Mouse (Mus musculus) lung, postnatal 0 days (tissue): Measurements from ENCODE around the gene Prkag1. TPM values are rescaled to one million over a fixed set of nuclear protein-coding genes. Genes with fewer than 3 reads are reported as not detected.

Experiments used
- ATAC-seq: fragments of 200-750 bp; cut with Nextera tagmentation; 2 replicates; pipeline ENCODE4 v1.8.0; 2017; ENCODE audit warnings: moderate library complexity
- DNase-seq: peaks from one replicate; pipeline ENCODE4 v3.0.0-alpha.2; 2016; ENCODE audit warnings: low spot score
- H3K27ac ChIP-seq: fragments of 300-500 bp; sonication (generic); 2 replicates; pipeline ENCODE4 v1.5.1; 2014; ENCODE audit warnings: antibody characterized with exemption, mild to moderate bottlenecking, low read length, mixed read lengths
- H3K27me3 ChIP-seq: fragments of 300-500 bp; sonication (generic); replicated peaks from 2 replicates; pipeline ENCODE4 v1.6.1; 2014; ENCODE audit warnings: low read length, mixed read lengths; ENCODE audit not compliant: insufficient read depth
- H3K36me3 ChIP-seq: fragments of 300-500 bp; sonication (generic); 2 replicates; pipeline ENCODE4 v1.6.1; 2014; ENCODE audit warnings: low read length, mixed read lengths; ENCODE audit not compliant: insufficient read depth
- H3K4me1 ChIP-seq: fragments of 300-500 bp; sonication (generic); 2 replicates; pipeline ENCODE4 v1.6.1; 2014; ENCODE audit warnings: antibody characterized with exemption, low read depth, low read length, mixed read lengths; ENCODE audit not compliant: insufficient read depth
- H3K4me2 ChIP-seq: fragments of 300-500 bp; sonication (generic); replicated peaks from 2 replicates; pipeline ENCODE4 v1.6.1; 2014; ENCODE audit warnings: low read depth, mild to moderate bottlenecking, low read length, moderate library complexity, mixed read lengths
- H3K4me3 ChIP-seq: fragments of 300-500 bp; sonication (generic); 2 replicates; pipeline ENCODE4 v1.5.1; 2014; ENCODE audit warnings: low read depth, low read length
- H3K9ac ChIP-seq: fragments of 300-500 bp; sonication (generic); replicated peaks from 2 replicates; pipeline ENCODE4 v1.6.1; 2014; ENCODE audit warnings: low read depth, mild to moderate bottlenecking
- H3K9me3 ChIP-seq: fragments of 300-500 bp; sonication (generic); 2 replicates; pipeline ENCODE4 v1.6.1; 2016; ENCODE audit warnings: low read length, mixed read lengths
- CTCF ChIP-seq: IDR thresholded peaks from 2 replicates; pipeline ENCODE4 v1.5.1; 2016; ENCODE audit warnings: antibody characterized with exemption, mild to moderate bottlenecking
- EP300 ChIP-seq: IDR thresholded peaks from 2 replicates; pipeline ENCODE4 v1.6.1; 2016; ENCODE audit warnings: antibody characterized with exemption, mild to moderate bottlenecking, control low read depth
- WGBS: fragments of 180-500 bp; shearing (Covaris S2); extraction: QIAGEN DNeasy Blood & Tissue Kit; methylation state at CpG from one replicate; pipeline ENCODE4 v1.1.7; 2014; 5-methylcytosine and 5-hydroxymethylcytosine counted together
- polyA plus RNA-seq: library from polyadenylated mRNA; unstranded; fragments of >200 nt; fragmentation: Nextera tagmentation; extraction: Ambion mirVana; gene quantifications from 2 replicates; pipeline ENCODE4 v1.2.1, GENCODE M21; 2015

The Prkag1 gene
- polyA plus RNA-seq, 1 experiment from 2014 or later = 76.7 TPM

DNA sequence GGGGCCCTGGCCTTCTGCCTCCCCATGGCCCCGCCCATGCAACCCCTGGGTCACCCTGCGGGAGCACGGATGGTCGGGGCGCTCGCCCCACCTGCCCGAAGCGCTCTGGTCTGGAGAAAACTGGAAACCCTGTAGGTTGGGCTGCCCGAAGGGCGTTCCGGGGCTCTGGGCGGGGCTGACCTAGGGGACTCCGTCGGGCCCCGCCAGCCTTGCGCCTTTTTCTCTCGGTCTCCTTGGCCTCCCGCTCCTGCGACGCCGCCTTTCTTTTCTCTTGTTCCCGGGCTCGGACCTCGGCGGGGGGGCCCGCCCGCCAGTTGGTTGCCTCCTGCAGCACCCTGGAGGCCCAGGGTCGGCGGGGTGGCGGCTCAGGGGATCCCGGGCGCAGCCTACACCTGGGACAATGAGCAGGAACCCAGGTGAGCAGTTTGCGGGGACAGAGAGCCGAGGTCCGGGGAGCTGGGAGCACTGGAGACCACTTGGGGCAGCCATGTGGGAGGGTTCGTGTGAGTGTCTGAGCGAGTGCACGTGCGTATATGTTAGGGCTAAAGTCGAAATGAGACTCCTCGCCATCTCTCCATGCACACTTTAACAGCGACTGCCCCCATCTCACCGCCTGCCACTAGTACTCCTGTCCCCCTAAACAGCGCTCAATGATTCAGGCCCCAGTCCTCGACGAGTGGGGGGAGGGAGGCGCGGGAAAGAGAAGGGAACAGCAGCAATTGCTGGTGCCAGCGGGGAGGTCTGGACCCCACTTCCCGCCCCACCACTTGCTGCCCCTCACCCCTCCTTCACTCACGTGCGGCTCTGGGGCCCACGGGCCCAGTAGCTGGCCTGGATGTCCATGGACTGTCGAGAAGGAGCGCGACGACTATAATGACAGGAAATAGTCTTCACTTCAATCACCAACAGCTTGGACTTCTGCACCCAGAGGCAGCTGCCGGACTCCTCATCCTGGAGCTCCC lies 24.2 kb downstream of the Prkag1 start:
- Histone ChIP-seq H3K9me3 (no peaks in the 10 kb centered on the region), H3K4me3 (peak overlapping the region; percentile 35), H3K36me3 (no peaks in the 10 kb centered on the region), H3K4me2 (peak overlapping the region; percentile 60), H3K9ac (no peak overlapping the region), H3K4me1 (peaks cover 21% of the 10 kb centered on the region; the same call in 1 of the 2 replicates), H3K27me3 (peaks cover 76% of the 10 kb centered on the region), H3K27ac (no peak overlapping the region)
- ATAC-seq (peak; percentile 20; the same call in 1 of the 2 replicates), DNase-seq (peak; percentile 35)
- TF ChIP-seq CTCF = no peak
- no peak for TF ChIP-seq EP300
- 2% methylated on average over 50 of the region's 58 CpGs for WGBS

DNA sequence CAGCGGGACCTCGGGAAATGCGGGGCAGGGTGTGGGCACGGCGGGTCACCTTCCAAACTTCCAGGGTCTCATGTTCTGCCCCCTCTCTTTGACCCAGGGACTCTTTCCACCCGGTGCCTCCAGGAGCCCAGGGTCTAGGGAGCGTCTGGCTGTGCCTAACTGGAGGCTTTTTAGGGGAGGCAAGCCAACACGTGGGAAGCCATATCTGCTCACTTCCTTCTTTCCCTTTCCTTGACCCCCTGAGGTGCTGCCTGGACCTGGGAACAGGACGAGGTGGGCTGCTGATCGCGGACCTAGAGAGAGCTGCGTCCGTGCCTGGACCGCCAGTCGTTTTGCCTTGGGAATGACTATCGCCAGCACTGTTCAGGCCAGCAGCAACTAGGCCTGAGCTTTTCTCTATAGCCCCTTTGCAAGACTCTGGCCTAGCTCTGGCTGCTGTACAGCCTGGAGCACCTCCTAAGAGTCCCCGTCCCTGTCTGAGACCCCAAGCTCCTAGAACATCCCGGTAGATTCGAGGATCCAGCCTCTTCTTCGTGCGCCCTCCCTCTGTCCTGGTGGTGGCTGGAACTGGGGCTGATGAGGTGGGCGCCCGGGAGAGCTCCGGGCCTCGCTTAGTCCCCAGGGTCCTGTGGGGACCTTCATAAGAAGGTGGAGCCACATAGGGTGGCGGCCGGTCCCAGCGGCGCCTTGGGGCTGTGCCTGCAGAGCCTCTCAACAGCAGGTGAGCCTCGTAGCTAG lies 25.1 kb downstream of the Prkag1 start:
- DNase-seq (no peak), ATAC-seq (0 out of 2 replicates have a peak, but pooled peaks have one; percentile 4)
- peaks cover 84% of the 10 kb centered on the region for H3K27me3 ChIP-seq
- TF ChIP-seq CTCF (no peak), EP300 (no peak)
- peak overlapping the region; percentile 60 for H3K4me2 ChIP-seq
- H3K9me3 ChIP-seq = no peaks in the 10 kb centered on the region
- peak overlapping the region; percentile 47 for H3K4me3 ChIP-seq
- H3K36me3 ChIP-seq = no peaks in the 10 kb centered on the region
- peaks cover 21% of the 10 kb centered on the region; the same call in 1 of the 2 replicates for H3K4me1 ChIP-seq
- H3K27ac ChIP-seq = no peak overlapping the region
- WGBS = 20% methylated on average over 29 of the region's 30 CpGs
- H3K9ac ChIP-seq = no peak overlapping the region

DNA sequence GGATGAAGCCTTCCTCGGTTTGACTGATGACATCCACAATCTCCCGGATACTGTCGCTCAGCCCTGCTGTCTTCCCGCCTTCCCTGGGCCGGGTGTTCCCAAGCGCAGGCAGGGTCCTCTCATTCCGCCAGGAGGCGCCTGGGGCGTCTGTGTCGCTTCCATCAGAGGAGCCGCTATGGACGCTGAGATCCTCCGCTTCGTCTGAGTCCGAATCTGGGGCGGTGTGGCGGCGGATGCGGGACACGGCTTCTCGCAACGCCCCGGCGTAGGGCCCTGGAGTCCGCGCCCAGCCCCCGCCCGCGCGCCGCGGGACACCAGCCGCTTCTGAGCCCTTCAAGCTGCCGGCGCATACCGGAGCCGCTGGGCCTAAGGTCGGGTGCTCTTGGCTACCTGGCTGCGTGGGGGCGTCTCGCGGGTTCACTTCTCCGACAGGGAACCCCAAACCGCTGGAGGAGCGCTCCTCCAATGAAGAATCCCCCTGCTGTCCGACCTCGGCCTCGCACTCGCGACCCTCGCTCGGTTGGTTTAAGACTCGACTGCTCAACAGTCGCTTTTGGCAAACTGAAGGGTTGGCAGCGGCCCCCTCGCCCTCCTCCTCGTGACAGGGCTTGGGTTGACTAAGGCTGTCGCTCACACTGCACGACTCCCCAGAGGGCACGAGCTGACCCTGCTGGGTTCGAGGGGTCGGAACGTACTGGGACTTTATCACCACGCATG lies 25.8 kb downstream of the Prkag1 start:
- Histone ChIP-seq H3K4me2 (peak overlapping the region; percentile 80), H3K4me3 (peak overlapping the region; percentile 47), H3K4me1 (peaks cover 21% of the 10 kb centered on the region; the same call in 1 of the 2 replicates), H3K9me3 (no peaks in the 10 kb centered on the region), H3K27me3 (peaks cover 91% of the 10 kb centered on the region), H3K9ac (no peak overlapping the region), H3K27ac (no peak overlapping the region), H3K36me3 (no peaks in the 10 kb centered on the region)
- under 1% methylated on average over 64 of the region's 64 CpGs for WGBS
- ATAC-seq (peak; percentile 63), DNase-seq (peak; percentile 76)
- TF ChIP-seq CTCF = peak; percentile 80
- no peak for TF ChIP-seq EP300

DNA sequence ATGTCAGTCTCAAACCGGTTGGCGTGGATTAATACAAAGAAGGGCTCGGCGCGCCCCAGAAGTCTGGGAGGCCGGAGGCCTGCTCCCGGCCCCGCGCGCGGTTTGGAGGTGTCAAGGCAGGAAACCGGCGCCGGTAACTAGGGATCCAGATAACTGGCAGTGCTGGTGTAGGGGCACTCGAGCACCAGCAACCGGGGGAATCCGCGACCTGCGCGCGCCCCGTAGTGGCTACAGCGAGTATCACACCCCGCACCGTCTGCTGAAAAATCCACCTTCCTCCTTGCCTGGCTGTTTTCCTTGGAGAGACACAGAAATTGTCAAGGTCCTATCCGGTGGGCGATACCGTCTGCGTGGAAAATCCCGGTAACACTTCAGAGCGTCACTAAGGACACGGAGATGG lies 27.3 kb downstream of the Prkag1 start:
- Histone ChIP-seq H3K9ac (no peak overlapping the region), H3K4me1 (peaks cover 21% of the 10 kb centered on the region; the same call in 1 of the 2 replicates), H3K27ac (no peak overlapping the region), H3K9me3 (no peaks in the 10 kb centered on the region), H3K4me2 (peak overlapping the region; percentile 32; the same call in 1 of the 2 replicates), H3K36me3 (no peaks in the 10 kb centered on the region), H3K27me3 (peaks cover 96% of the 10 kb centered on the region), H3K4me3 (peak overlapping the region; percentile 3; the same call in 1 of the 2 replicates)
- TF ChIP-seq EP300 (no peak), CTCF (peak; percentile 87)
- WGBS = under 1% methylated on average over 32 of the region's 32 CpGs
- ATAC-seq = peak; percentile 15; the same call in 1 of the 2 replicates
- DNase-seq = peak; percentile 76

DNA sequence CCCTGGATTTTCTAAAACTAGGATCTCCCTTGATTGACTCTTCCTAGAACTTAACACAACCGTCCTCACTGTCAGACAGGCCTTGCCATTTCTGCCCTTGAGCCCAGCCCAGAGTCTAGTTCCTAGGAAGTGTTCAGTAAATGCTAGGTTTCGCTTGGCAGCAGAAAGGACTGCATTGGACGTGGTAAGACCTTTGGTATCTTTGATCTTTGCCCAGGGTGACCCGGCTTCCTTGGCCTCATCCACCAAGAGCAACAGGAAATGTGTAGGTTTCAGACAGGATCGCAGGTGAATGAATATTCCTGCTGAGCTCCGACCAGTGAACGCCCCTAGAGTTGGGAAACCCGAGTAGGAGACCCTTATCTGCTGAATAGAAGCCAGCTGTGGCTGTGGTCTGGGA lies 28.4 kb downstream of the Prkag1 start:
- H3K4me3 ChIP-seq = no peak overlapping the region
- no peaks in the 10 kb centered on the region for H3K9me3 ChIP-seq
- no peak for TF ChIP-seq EP300
- TF ChIP-seq CTCF = no peak
- DNase-seq (no peak), ATAC-seq (no peak)
- H3K4me2 ChIP-seq = no peak overlapping the region
- H3K27me3 ChIP-seq = peaks cover 97% of the 10 kb centered on the region
- 6% methylated on average over 8 of the region's 8 CpGs for WGBS
- H3K36me3 ChIP-seq = no peaks in the 10 kb centered on the region
- no peak overlapping the region for H3K27ac ChIP-seq
- H3K4me1 ChIP-seq = peaks cover 16% of the 10 kb centered on the region; the same call in 1 of the 2 replicates
- H3K9ac ChIP-seq = no peak overlapping the region
